Mouse (Mus musculus) embryonic facial prominence, embryonic 10.5 days (tissue): ENCODE results near the gene Llgl2. TPM values are rescaled to one million over a fixed set of nuclear protein-coding genes. Genes with fewer than 3 reads are reported as not detected.

Experiments
- DNase-seq: peaks from one replicate; pipeline ENCODE4 v3.0.0-alpha.2; 2017; ENCODE audit warnings: low spot score
- H3K27ac ChIP-seq: fragments of 300-500 bp; sonication (generic); replicated peaks from 2 replicates; pipeline ENCODE4 v1.5.1; 2016; ENCODE audit warnings: mild to moderate bottlenecking
- H3K27me3 ChIP-seq: fragments of 300-500 bp; sonication (generic); replicated peaks from 2 replicates; pipeline ENCODE4 v1.6.1; 2016; ENCODE audit warnings: low read depth, mild to moderate bottlenecking; ENCODE audit not compliant: poor library complexity, severe bottlenecking
- H3K36me3 ChIP-seq: fragments of 300-500 bp; sonication (generic); replicated peaks from 2 replicates; pipeline ENCODE4 v1.6.1; 2016; ENCODE audit warnings: mild to moderate bottlenecking, moderate library complexity
- H3K4me1 ChIP-seq: fragments of 300-500 bp; sonication (generic); 2 replicates; pipeline ENCODE4 v1.6.1; 2016
- H3K4me3 ChIP-seq: fragments of 300-500 bp; sonication (generic); 2 replicates; pipeline ENCODE4 v1.5.1; 2016; ENCODE audit warnings: mild to moderate bottlenecking, moderate library complexity
- H3K9me3 ChIP-seq: fragments of 300-500 bp; sonication (generic); 2 replicates; pipeline ENCODE4 v1.6.1; 2016; ENCODE audit warnings: mild to moderate bottlenecking
- WGBS: fragments of 180-500 bp; shearing (Covaris S2); methylation state at CpG from one replicate; pipeline ENCODE4 v1.1.7; 2016; 5-methylcytosine and 5-hydroxymethylcytosine counted together
- polyA plus RNA-seq: library from polyadenylated mRNA; unstranded; fragments of >200 nt; fragmentation: Nextera tagmentation; extraction: Ambion mirVana; gene quantifications from 2 replicates; pipeline ENCODE4 v1.2.1, GENCODE M21; 2016

Gene Llgl2
- polyA plus RNA-seq, 1 experiment from 2014 or later = 15.3 TPM

DNA sequence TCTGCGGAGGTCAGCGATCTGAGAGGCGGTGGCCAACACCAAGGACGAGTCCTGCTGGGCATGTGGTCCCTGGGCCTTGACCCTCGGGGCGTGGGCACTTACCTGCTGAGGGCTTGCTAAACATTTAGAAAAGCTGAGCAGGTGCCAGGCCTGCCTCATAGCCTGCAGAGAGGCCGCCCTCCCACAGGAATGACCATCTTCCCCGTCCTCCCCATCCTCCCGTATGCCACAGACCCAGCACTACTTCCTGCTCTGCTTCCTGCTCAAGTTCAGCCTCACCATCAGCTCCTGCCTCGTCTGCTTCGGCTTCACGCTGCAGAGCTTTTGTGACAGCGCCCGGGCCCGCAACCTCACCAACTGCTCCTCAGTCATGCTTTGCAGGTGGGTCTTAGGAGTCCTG, 27.0 kb upstream of the Llgl2 start:
- Histone ChIP-seq H3K27ac (no peak overlapping the region), H3K4me1 (no peaks in the 10 kb centered on the region), H3K36me3 (peaks cover 100% of the 10 kb centered on the region), H3K27me3 (no peaks in the 10 kb centered on the region), H3K9me3 (no peaks in the 10 kb centered on the region), H3K4me3 (no peak overlapping the region)
- DNase-seq = no peak
- 86% methylated on average over 15 of the region's 15 CpGs for WGBS

DNA sequence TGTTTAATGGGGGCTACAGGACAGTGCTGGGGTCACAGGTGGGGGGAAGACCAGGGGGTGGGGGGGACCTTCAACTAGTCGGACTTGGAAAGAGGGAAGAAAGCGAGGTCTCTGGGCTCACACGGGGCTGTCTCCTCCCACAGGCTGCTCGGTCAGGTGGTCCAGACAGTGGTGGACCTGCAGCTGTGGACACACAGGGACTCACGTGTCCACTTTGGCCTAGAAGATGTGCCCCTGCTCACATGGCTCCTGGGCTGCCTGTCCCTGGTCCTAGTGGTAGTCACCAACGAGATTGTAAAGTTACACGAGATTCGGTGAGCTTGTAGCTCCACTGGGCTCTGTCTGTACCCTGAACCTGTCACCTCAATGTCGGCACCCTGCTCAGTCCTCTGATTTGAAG, 26.2 kb upstream of the Llgl2 start:
- no peak overlapping the region for H3K4me3 ChIP-seq
- no peak for DNase-seq
- no peak overlapping the region for H3K27ac ChIP-seq
- 90% methylated on average over 9 of the region's 9 CpGs for WGBS
- no peaks in the 10 kb centered on the region for H3K9me3 ChIP-seq
- H3K36me3 ChIP-seq = peaks cover 100% of the 10 kb centered on the region
- no peaks in the 10 kb centered on the region for H3K4me1 ChIP-seq
- H3K27me3 ChIP-seq = no peaks in the 10 kb centered on the region

DNA sequence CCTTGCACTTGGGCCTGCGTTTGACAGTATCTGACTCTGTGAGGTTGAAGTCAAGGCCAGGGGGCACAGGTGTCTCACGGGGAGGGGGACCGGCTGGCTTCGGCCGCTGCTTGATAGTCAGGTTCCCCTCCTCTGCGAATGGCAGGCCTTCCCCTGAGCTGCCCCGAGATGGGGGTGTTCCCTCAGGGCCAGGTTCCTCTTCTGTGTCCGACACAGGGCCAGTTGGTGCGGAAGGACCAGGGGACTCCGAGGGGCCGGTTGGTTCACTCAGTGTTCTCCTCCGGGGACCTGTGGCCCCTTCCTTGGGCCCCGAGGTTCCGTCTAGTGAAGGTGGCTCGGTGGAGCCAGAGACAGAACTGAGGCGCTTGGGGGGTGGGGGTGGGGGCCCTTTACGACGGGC, 22.9 kb upstream of the Llgl2 start:
- H3K4me1 ChIP-seq = no peaks in the 10 kb centered on the region
- peaks cover 99% of the 10 kb centered on the region for H3K36me3 ChIP-seq
- no peaks in the 10 kb centered on the region for H3K9me3 ChIP-seq
- WGBS = 95% methylated on average over 18 of the region's 18 CpGs
- H3K27me3 ChIP-seq = no peaks in the 10 kb centered on the region
- H3K4me3 ChIP-seq = no peak overlapping the region
- DNase-seq = no peak
- H3K27ac ChIP-seq = no peak overlapping the region

DNA sequence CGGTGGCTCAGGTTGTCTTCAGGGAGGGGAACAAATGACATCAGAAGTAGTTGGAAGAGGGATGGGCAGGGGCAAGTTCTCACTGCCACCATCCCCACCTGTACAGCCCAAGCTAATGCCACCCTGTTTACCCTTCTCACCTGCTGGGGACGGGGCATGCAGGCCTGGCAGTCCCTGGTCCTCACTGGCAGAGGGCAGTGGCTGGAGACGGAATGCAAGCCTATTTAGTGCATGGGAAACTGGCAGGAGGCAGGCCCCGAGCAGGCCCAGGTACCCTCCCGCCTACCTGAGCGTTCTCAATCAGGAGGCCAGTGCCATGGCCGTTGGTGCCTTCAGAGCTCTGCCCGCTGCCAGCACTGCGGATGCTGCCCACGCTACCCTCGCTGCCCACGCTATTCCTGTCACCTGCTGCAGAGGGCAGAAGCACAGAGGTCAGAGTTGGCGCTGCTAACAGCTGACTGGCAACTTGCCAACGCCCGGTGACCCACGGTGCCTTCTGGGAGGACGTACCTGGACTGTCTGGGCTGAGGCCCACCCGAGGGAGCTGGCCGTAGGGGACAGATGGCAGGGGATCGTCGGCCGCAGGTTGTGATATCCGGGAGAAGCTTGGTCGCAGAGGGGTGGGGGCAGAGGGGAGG, 20.7 kb upstream of the Llgl2 start:
- no peaks in the 10 kb centered on the region for H3K9me3 ChIP-seq
- peaks cover 99% of the 10 kb centered on the region for H3K36me3 ChIP-seq
- no peak for DNase-seq
- no peak overlapping the region for H3K4me3 ChIP-seq
- H3K27me3 ChIP-seq = no peaks in the 10 kb centered on the region
- no peak overlapping the region for H3K27ac ChIP-seq
- 95% methylated on average over 24 of the region's 24 CpGs for WGBS
- H3K4me1 ChIP-seq = peaks cover 15% of the 10 kb centered on the region

DNA sequence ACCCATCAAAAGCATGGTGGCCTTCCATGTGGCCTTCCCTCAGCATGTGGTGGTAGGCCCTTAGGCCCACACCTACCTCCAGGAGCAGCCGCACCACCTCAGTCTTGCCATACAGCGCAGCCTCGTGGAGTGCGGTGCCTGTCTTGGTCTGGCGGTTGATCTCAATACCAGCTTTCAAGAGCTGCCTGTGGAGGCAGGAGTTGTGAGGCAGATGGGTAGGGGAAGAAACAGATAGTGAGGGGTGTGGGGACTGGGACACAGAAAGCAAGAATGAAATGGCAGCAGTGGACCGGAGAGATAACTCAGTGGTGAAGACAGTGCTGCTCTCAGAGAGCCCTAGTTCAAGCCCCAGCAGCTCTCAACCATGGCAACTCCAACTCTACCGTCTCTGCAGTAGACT, 18.8 kb upstream of the Llgl2 start:
- Histone ChIP-seq H3K4me3 (0 out of 2 replicates have a peak overlapping the region, but pooled peaks have one; percentile 2), H3K27me3 (no peaks in the 10 kb centered on the region), H3K4me1 (peaks cover 33% of the 10 kb centered on the region), H3K27ac (0 out of 2 replicates have a peak overlapping the region, but pooled peaks have one; percentile 19), H3K36me3 (peaks cover 99% of the 10 kb centered on the region), H3K9me3 (no peaks in the 10 kb centered on the region)
- WGBS = 92% methylated on average over 7 of the region's 7 CpGs
- DNase-seq = no peak

DNA sequence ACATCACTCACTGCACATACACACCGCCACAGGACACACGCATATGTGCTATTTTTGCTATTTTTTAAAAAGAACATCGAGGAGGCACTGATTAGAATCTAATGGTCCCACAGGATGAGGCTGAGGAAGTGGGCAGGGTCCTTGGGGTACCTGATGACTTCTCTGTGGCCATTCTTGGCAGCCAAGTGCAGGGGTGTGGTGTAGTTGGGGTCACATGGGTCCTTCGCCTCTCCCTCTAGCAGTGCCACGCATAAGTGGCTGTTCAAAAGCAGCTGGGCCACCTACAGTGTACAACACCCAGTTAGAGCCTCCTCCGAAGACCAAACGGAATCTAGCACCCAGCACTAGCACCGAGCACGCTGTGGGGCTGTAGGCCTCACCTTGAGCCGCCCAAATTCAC, 17.7 kb upstream of the Llgl2 start:
- H3K4me1 ChIP-seq = peaks cover 44% of the 10 kb centered on the region
- no peak for DNase-seq
- no peak overlapping the region for H3K4me3 ChIP-seq
- no peaks in the 10 kb centered on the region for H3K9me3 ChIP-seq
- H3K27me3 ChIP-seq = no peaks in the 10 kb centered on the region
- H3K27ac ChIP-seq = no peak overlapping the region
- WGBS = 94% methylated on average over 10 of the region's 10 CpGs
- peaks cover 99% of the 10 kb centered on the region for H3K36me3 ChIP-seq

DNA sequence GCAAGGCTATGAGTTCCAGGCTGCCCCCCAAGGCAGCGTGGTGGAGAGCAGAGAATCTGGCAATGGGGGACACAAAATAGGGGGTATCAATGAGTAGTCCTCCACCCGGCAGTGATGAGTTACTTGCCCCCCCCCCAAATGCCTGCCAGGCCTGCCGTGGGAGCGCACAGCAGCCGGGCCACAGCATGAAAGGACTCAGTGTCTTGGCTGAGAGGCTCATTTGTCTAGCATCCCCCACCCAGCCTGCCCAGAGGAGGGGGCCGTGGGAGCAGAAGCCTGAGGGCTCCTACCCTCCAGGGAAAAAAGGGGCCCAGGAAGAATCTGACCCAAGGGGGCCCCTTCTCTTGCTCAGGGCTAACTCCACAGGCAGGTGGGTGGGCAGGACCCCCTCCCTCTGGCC, 16.5 kb upstream of the Llgl2 start:
- Histone ChIP-seq H3K4me3 (no peak overlapping the region), H3K4me1 (peaks cover 56% of the 10 kb centered on the region), H3K27me3 (no peaks in the 10 kb centered on the region), H3K36me3 (peaks cover 97% of the 10 kb centered on the region), H3K27ac (peak overlapping the region; percentile 41; the same call in 1 of the 2 replicates), H3K9me3 (no peaks in the 10 kb centered on the region)
- WGBS = 73% methylated on average over 6 of the region's 6 CpGs
- DNase-seq = no peak

DNA sequence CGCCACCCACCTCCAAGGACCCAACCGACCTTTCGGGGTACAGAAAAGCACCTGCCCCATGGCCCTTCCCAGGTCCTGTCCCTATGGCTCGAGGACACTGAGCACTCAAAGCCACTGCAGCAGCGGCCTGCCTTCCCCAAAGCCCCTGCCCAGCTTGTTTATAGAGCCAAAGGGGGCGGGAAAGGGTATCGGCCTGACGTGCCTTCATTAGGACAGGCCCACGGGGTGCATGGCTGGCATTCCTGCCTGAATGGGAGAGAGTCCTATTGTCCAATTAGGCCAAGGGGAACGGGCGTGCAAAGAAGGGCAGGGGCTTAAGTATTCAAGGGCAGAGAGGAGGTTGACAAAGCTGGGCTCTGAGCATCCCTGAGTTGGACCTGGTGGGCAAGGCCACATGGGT, 15.9 kb upstream of the Llgl2 start:
- 72% methylated on average over 11 of the region's 11 CpGs for WGBS
- 0 out of 2 replicates have a peak overlapping the region, but pooled peaks have one; percentile 41 for H3K27ac ChIP-seq
- no peaks in the 10 kb centered on the region for H3K27me3 ChIP-seq
- DNase-seq = no peak
- H3K4me3 ChIP-seq = peak overlapping the region; percentile 9; the same call in 1 of the 2 replicates
- peaks cover 63% of the 10 kb centered on the region for H3K4me1 ChIP-seq
- H3K9me3 ChIP-seq = no peaks in the 10 kb centered on the region
- H3K36me3 ChIP-seq = peaks cover 90% of the 10 kb centered on the region

DNA sequence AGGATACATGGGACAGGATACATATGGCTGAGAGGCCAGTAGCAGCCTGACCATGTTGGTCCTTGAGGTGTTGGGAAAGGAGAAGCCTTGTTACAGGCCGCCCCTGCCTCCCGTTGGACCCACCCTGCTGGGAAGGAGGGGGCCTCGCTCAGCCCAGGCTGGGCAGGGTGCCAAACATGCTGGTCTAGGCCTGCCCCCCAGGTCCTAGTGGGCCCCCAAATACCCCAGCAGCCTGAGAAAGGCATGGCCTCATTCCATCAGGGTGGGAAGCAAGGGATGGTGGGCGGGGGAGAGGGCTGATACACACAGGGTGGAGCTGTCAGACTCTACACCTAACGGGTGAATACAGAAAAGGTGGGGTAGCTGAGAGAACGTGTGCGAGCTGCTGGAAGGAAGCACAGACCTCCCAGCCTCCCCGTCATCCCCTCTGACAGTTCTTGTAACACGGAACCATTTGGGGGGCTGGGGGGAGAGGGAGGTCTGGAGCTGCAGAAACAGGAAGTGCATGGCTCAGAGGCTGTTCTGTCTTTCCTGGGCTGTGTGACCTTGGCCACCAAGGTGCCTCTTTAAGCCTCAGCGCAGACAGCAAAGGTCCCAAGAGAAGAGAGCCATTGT, 15.0 kb upstream of the Llgl2 start:
- WGBS = 69% methylated on average over 10 of the region's 10 CpGs
- peaks cover 82% of the 10 kb centered on the region for H3K36me3 ChIP-seq
- no peak for DNase-seq
- no peaks in the 10 kb centered on the region for H3K27me3 ChIP-seq
- H3K4me3 ChIP-seq = peak overlapping the region; percentile 74; the same call in 1 of the 2 replicates
- H3K4me1 ChIP-seq = peaks cover 64% of the 10 kb centered on the region
- H3K27ac ChIP-seq = peak overlapping the region; percentile 66
- no peaks in the 10 kb centered on the region for H3K9me3 ChIP-seq

DNA sequence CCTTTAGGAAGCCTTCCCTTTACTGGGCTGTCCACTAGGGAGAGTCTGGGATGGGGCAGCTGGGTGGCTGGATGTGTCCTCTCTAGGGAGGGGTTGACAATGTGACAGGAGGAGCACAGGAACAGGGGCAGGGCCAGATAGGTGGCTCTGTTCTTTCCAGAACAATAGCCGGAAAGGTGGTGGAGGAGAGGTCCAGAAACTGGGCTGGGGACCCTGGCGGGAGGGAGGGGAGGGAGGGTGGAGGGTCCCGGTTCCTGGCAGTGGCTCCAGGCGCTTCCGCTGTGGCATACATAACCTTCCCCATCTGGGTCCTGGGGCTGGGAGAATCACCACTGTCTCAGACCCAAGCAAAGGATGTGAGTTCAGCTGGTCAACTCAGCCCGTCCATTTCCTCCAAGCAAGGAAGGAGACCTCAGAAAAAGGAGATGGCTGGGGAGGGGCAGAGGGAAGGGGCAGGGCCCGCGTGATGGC, 14.5 kb upstream of the Llgl2 start:
- peak overlapping the region; percentile 66 for H3K27ac ChIP-seq
- DNase-seq = no peak
- peaks cover 69% of the 10 kb centered on the region for H3K4me1 ChIP-seq
- peak overlapping the region; percentile 74; the same call in 1 of the 2 replicates for H3K4me3 ChIP-seq
- no peaks in the 10 kb centered on the region for H3K9me3 ChIP-seq
- WGBS = 60% methylated on average over 8 of the region's 8 CpGs
- H3K36me3 ChIP-seq = peaks cover 76% of the 10 kb centered on the region
- H3K27me3 ChIP-seq = no peaks in the 10 kb centered on the region

DNA sequence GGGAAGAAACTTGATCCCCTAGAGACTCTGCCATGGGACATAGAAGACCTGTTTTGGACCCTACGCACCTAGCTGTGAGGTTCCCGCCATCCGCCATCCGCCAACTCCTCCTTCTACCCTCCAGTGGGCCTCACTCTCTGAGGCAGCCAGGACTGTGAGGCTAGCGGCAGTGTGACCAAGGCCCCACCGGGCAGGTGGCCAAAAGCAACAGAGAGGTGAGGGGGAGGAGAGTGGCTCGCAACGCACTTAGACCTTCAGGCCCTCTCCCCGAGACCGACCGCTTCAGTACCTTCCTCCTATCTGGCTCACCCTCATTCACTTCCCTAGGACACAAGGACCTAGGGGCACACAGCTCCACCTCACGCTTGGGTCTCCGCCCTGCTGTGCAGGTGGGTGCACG, 13.5 kb upstream of the Llgl2 start:
- H3K36me3 ChIP-seq = peaks cover 66% of the 10 kb centered on the region
- H3K4me3 ChIP-seq = peak overlapping the region; percentile 74; the same call in 1 of the 2 replicates
- no peaks in the 10 kb centered on the region for H3K27me3 ChIP-seq
- H3K4me1 ChIP-seq = peaks cover 77% of the 10 kb centered on the region
- WGBS = 92% methylated on average over 14 of the region's 14 CpGs
- peak overlapping the region; percentile 44 for H3K27ac ChIP-seq
- no peaks in the 10 kb centered on the region for H3K9me3 ChIP-seq
- no peak for DNase-seq

DNA sequence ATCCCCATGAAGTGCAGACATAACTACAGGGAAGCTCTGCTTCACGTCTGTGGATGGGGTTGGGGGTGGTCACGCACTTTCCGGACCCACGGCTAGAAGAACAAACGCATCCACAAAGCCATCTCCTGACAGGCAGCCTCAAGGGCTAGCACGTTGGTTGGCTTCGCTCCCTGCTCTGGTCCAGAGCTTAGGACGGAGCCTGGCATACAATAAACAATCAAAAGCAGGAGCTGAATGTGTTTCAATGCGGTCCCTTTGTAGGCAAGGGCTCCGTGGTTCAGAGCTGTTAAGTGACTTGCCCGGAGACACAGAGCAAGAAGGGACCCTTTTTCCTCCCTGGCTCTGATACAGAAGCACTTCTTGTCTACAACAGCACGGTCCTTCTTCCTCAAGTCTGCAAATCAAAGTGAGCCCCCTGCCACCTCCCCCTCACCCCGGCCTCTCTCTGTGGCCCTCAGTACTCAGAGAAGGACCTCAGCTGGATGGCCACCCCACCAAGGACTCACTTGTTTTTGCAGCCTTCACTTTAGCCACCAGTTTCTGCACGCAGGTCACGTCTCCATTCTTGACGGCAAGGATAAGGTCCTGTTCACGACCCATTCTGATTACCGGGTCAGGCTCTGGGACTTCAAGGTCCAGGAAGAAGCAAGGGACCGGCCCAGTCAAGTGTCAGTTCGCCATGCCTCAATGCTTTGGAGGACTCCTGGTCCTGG, 12.3 kb upstream of the Llgl2 start:
- H3K36me3 ChIP-seq = peaks cover 56% of the 10 kb centered on the region
- no peaks in the 10 kb centered on the region for H3K9me3 ChIP-seq
- H3K4me1 ChIP-seq = peaks cover 85% of the 10 kb centered on the region
- no peak for DNase-seq
- H3K27me3 ChIP-seq = no peaks in the 10 kb centered on the region
- 82% methylated on average over 20 of the region's 20 CpGs for WGBS
- H3K27ac ChIP-seq = no peak overlapping the region
- H3K4me3 ChIP-seq = peak overlapping the region; percentile 74
